Comparison of ENCODE assay signal across 26 mouse cellular contexts in genomic region chr5:90777621-90778020, GRCm38 (mm10). TPM values are rescaled to one million over a fixed set of nuclear protein-coding genes. Genes with fewer than 3 reads are reported as not detected.
DNase-seq lines count a peak whose midpoint lies in the region; ATAC-seq lines count a peak whose summit lies in the region.
"Had no signal": no experiment of that assay in that cellular context is flagged by ENCODE, and none has a peak within 500 bp of the region (broad histone marks: within the 10 kb centered on the region; RNA-seq: fewer than 3 reads in every experiment).

No protein-coding gene starts in this region.

- no peak overlapping the region for H3K9ac ChIP-seq in kidney, embryonic 16.5 days (replicated peaks; ENCODE audit: low read length)
- no peak overlapping the region for H3K9ac ChIP-seq in kidney, embryonic 14.5 days (ENCODE audit: low read depth, low read length)
- H3K9ac ChIP-seq: embryonic facial prominence, embryonic 13.5 days; embryonic facial prominence, embryonic 15.5 days; forebrain, embryonic 12.5 days had no signal

- no peak overlapping the region for H3K27ac ChIP-seq in kidney, embryonic 16.5 days (ENCODE audit: low read length)
- no peak overlapping the region for H3K27ac ChIP-seq in kidney, embryonic 14.5 days (ENCODE audit: low read depth, low read length)
- H3K27ac ChIP-seq: embryonic facial prominence, embryonic 13.5 days; embryonic facial prominence, embryonic 15.5 days; forebrain, embryonic 10.5 days; forebrain, embryonic 12.5 days had no signal

- H3K9me3 ChIP-seq in kidney, embryonic 16.5 days (ENCODE audit: low read length), result no peaks in the 10 kb centered on the region
- H3K9me3 ChIP-seq in kidney, embryonic 14.5 days (ENCODE audit: control insufficient read depth, low read length), result no peaks in the 10 kb centered on the region
- H3K9me3 ChIP-seq: embryonic facial prominence, embryonic 13.5 days; embryonic facial prominence, embryonic 15.5 days; forebrain, embryonic 10.5 days; forebrain, embryonic 12.5 days; G1E had no signal

- H3K27me3 ChIP-seq in kidney, embryonic 16.5 days (ENCODE audit: insufficient read depth, low read length), result no peaks in the 10 kb centered on the region; the same call in 1 of the 2 replicates
- no peaks in the 10 kb centered on the region for H3K27me3 ChIP-seq in kidney, embryonic 14.5 days (ENCODE audit: control insufficient read depth, insufficient read depth, low read length)
- H3K27me3 ChIP-seq: embryonic facial prominence, embryonic 13.5 days; embryonic facial prominence, embryonic 15.5 days; forebrain, embryonic 12.5 days had no signal

- H3K36me3 ChIP-seq in kidney, embryonic 16.5 days (ENCODE audit: insufficient read depth, low read length), result no peaks in the 10 kb centered on the region
- H3K36me3 ChIP-seq in kidney, embryonic 14.5 days (ENCODE audit: control insufficient read depth, insufficient read depth, low read length), result no peaks in the 10 kb centered on the region
- H3K36me3 ChIP-seq: embryonic facial prominence, embryonic 13.5 days; embryonic facial prominence, embryonic 15.5 days; forebrain, embryonic 10.5 days; forebrain, embryonic 12.5 days; G1E had no signal

- H3K4me2 ChIP-seq in kidney, embryonic 16.5 days (replicated peaks; ENCODE audit: low read depth, low read length), result no peak overlapping the region
- H3K4me2 ChIP-seq in kidney, embryonic 14.5 days (replicated peaks; ENCODE audit: low read depth, low read length), result no peak overlapping the region
- H3K4me2 ChIP-seq: embryonic facial prominence, embryonic 13.5 days; embryonic facial prominence, embryonic 15.5 days; forebrain, embryonic 12.5 days had no signal

- WGBS in kidney, embryonic 16.5 days, result 59% methylated on average over 10 of the region's 10 CpGs
- WGBS in kidney, embryonic 14.5 days, result 75% methylated on average over 10 of the region's 10 CpGs

- no peak overlapping the region for H3K4me3 ChIP-seq in kidney, embryonic 16.5 days (ENCODE audit: low read length)
- no peak overlapping the region for H3K4me3 ChIP-seq in kidney, embryonic 14.5 days (ENCODE audit: low read length)
- H3K4me3 ChIP-seq: embryonic facial prominence, embryonic 13.5 days; embryonic facial prominence, embryonic 15.5 days; erythroblast, embryonic 14.5 days; forebrain, embryonic 10.5 days; forebrain, embryonic 12.5 days had no signal

- DNase-seq in ES-CJ7 (ENCODE audit: low read depth, low spot score) (peak; percentile 48), ZHBTc4 (ENCODE audit: low read depth, low spot score) (peak; percentile 72)
- peak; percentile 13 for DNase-seq in Muller cell, postnatal 12 days (ENCODE audit: inconsistent ontology term)
- DNase-seq: adrenal gland, adult 2 months; adrenal gland, postnatal 10 days; adrenal gland, postnatal 25 days; cerebellum, adult 11 months; cerebellum, adult 18-20 months; cerebellum, adult 8-10 months; cerebellum, adult 9-11 months; cerebellum, postnatal 14 days; cerebellum, postnatal 36 days; embryo, embryonic 11 days had no signal

- ATAC-seq in kidney, embryonic 16.5 days (ENCODE audit: low FRiP score, low TSS enrichment), result no peak
- ATAC-seq in kidney, embryonic 14.5 days (ENCODE audit: low FRiP score, low TSS enrichment), result no peak
- ATAC-seq: forebrain, embryonic 14.5 days; forebrain, embryonic 16.5 days had no signal

- H3K4me1 ChIP-seq in kidney, embryonic 16.5 days (ENCODE audit: insufficient read depth, low read length), result no peaks in the 10 kb centered on the region
- no peaks in the 10 kb centered on the region for H3K4me1 ChIP-seq in kidney, embryonic 14.5 days (ENCODE audit: control insufficient read depth, insufficient read depth, low read length)
- H3K4me1 ChIP-seq: embryonic facial prominence, embryonic 13.5 days; embryonic facial prominence, embryonic 15.5 days; forebrain, embryonic 12.5 days had no signal

RNA-seq across cellular contexts. Expression of gene Pf4, which starts 5.4 kb away (rescaled TPM):
- 39.7 and 44.8 TPM in 2 replicates for polyA plus RNA-seq in kidney, embryonic 16.5 days (2015; fragmentation: Nextera tagmentation; extraction: Ambion mirVana)
- polyA plus RNA-seq in kidney, embryonic 14.5 days (2014; fragmentation: Nextera tagmentation; extraction: Ambion mirVana), result 28.2 and 35.1 TPM in 2 replicates
- polyA plus RNA-seq: C2C12 had no signal

RNA-seq across cellular contexts. Expression of gene Cxcl3, which starts 8.3 kb away (rescaled TPM):
- not detected in 2 replicates for polyA plus RNA-seq in kidney, embryonic 16.5 days (2015; fragmentation: Nextera tagmentation; extraction: Ambion mirVana)
- not detected in 2 replicates for polyA plus RNA-seq in kidney, embryonic 14.5 days (2014; fragmentation: Nextera tagmentation; extraction: Ambion mirVana)
- polyA plus RNA-seq: brain, embryonic 14.5 days; C2C12; forebrain, embryonic 10.5 days; forebrain, embryonic 12.5 days; forebrain, embryonic 14.5 days; frontal cortex, adult 2 months had no signal

RNA-seq across cellular contexts. Expression of gene Ppbp, which starts 9.3 kb away (rescaled TPM):
- polyA plus RNA-seq in kidney, embryonic 16.5 days (2015; fragmentation: Nextera tagmentation; extraction: Ambion mirVana), result 1.5 and 1.9 TPM in 2 replicates
- polyA plus RNA-seq in kidney, embryonic 14.5 days (2014; fragmentation: Nextera tagmentation; extraction: Ambion mirVana), result 1.9 and 3.4 TPM in 2 replicates

RNA-seq across cellular contexts. Expression of gene Cxcl15, which starts 16.7 kb away (rescaled TPM):
- 0.61 TPM in 1 of 2 replicates, not detected in the other for polyA plus RNA-seq in kidney, embryonic 16.5 days (2015; fragmentation: Nextera tagmentation; extraction: Ambion mirVana)
- polyA plus RNA-seq in kidney, embryonic 14.5 days (2014; fragmentation: Nextera tagmentation; extraction: Ambion mirVana), result not detected in 2 replicates
- polyA plus RNA-seq: adrenal gland, adult 2 months; brain, embryonic 14.5 days; C2C12; erythroblast, embryonic 14.5 days; forebrain, embryonic 10.5 days; forebrain, embryonic 12.5 days; forebrain, embryonic 14.5 days; forebrain, embryonic 16.5 days; frontal cortex, adult 2 months; G1E had no signal

RNA-seq across cellular contexts. Expression of gene Cxcl5, which starts 18.5 kb away (rescaled TPM):
- 0.14 TPM in 1 of 2 replicates, not detected in the other for polyA plus RNA-seq in kidney, embryonic 16.5 days (2015; fragmentation: Nextera tagmentation; extraction: Ambion mirVana)
- 0.14 TPM in 1 of 2 replicates, not detected in the other for polyA plus RNA-seq in kidney, embryonic 14.5 days (2014; fragmentation: Nextera tagmentation; extraction: Ambion mirVana)
- polyA plus RNA-seq: adrenal gland, adult 2 months; erythroblast, embryonic 14.5 days; forebrain, embryonic 12.5 days; G1E had no signal

Comparison
In these comparisons a context has a peak if more than half of its experiments do, and no peak if none do; other contexts are left out.
1. DNase-seq: peak in every context shown above with its lines; median percentile 72 in ZHBTc4; 48 in ES-CJ7; 13 in Muller cell, postnatal 12 days.